Mouse (Mus musculus): Measurements from ENCODE around the gene Gm12216.

DNA sequence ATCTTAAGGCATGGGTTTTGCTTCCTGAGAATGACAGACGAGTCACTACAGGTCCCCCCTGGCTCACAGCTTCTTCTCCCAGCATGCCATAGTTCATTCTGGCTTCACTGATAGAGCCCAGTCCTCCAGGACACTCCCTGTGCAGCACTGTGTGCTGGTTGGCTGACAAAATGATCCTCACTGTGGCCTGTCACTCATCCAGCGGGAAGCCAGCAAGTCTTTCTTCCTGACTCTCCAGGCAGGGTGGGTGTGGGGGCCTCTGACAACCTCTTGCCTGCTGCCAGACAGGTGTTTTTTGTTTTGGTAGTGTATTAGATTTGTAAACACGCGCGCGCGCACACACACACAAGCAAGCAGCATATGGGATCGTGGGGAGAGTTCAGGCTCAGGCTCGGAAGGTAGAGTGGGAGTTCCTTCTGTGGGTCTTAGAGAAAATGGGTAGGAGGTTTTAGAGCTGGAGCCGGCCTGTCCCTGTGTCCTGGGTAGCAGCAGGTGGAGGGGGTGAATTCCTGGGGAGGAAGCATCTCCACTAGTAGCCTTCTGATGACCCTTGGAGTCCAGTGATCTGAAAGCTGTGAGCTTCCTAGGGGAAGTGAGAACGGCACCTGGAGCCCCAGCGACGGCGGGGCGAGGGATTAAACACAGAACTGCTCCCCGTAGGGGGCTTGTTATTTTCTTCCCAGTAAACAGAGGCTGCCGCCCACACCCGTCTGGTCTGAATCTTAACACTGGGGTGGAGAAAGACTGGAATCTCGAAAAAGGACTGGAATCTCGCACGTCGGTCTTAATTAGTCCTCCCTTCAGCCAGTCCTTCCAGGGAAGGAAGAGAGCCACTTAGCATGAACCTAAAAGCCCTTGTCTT lies 99.3 kb downstream of the Gm12216 start:
- no peak for TF ChIP-seq POLR2A (IDR thresholded peaks at IDR 0.05; ENCODE audit: insufficient read depth, low read depth, low read length)
- no peak for TF ChIP-seq CTCF (IDR thresholded peaks at IDR 0.05)
